Mouse (Mus musculus): ENCODE measurements around the gene Foxi1.

DNA sequence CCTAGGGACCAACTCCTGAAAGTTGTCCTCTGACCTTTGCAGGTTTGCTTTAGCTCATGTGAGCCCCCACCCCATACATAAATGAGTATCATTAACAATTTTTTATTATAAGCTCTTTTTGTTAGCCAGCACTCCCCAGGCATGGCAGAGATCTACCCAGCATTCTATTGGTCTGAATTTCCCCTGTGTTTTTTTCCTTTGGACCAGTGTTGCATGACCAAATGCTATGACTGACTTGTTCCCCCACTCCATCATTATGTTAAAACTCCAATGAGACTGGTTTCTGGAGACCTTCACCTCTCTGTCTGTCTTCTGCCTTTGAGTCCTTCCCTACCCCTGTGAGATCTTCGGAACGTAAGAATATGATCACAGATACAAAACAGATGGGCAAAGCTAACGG is 12.7 kb downstream of the Foxi1 start:
- TF ChIP-seq MAFK (IDR thresholded peaks at IDR 0.05; ENCODE audit: insufficient read depth, low read depth, low read length), result no peak
- TF ChIP-seq CHD2 (IDR thresholded peaks at IDR 0.05; ENCODE audit: low read depth, low read length), result no peak
- TF ChIP-seq HCFC1 (IDR thresholded peaks at IDR 0.05; ENCODE audit: borderline replicate concordance, insufficient read depth, low read length), result no peak
- TF ChIP-seq ZNF384 (IDR thresholded peaks at IDR 0.05; ENCODE audit: low read depth, low read length), result no peak

Data from ES-E14 (cell line).